Mouse (Mus musculus) brain, embryonic 14.5 days (tissue): ENCODE results near the gene Eif4e2. TPM values are rescaled to one million over a fixed set of nuclear protein-coding genes. Genes with fewer than 3 reads are reported as not detected.
A peak's percentile ranks its signal among the peaks of the same experiment; 100 is the strongest.

Experiments used
- DNase-seq: peaks from one replicate; pipeline ENCODE4 v3.0.0-alpha.2; 2011; ENCODE audit warnings: low read depth
- CTCF ChIP-seq: fragments of 200-500 bp; IDR thresholded peaks from 2 replicates; pipeline ENCODE4 v1.5.1; 2012; ENCODE audit warnings: inconsistent platforms, mild to moderate bottlenecking, moderate library complexity, borderline replicate concordance; ENCODE audit not compliant: insufficient read depth, insufficient read length; ENCODE audit errors: extremely low read depth
- POLR2A ChIP-seq: fragments of 200-500 bp; IDR thresholded peaks from 2 replicates; pipeline ENCODE4 v1.6.1; 2012; ENCODE audit warnings: mild to moderate bottlenecking, inconsistent platforms, borderline replicate concordance; ENCODE audit not compliant: poor library complexity, insufficient read depth, insufficient read length, severe bottlenecking; ENCODE audit errors: extremely low read depth
- polyA plus RNA-seq: library from polyadenylated mRNA; depleted of rRNA; stranded (reverse); fragments of >200 nt; gene quantifications from 2 replicates; pipeline ENCODE4 v1.2.3, GENCODE M21; 2012

Gene Eif4e2
- polyA plus RNA-seq, 1 experiment, result 79.7 TPM

DNA sequence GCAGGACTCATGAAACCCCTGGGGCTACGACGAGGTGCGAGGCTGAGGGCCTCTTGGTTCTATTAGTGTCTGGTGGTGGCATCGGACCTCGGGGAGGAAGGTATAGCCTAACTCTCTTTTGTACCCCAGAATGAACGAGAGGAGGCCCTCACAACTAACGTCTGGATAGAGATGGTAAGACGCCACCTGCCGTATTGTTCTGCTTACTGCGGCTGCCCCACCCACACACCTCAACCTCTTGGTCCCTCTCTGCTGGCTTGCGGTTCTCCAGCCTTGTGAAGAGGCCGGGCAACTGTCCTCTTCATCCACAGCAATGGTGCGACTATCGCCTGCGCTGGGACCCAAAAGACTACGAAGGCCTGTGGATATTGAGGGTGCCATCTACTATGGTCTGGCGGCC, 7.4 kb upstream of the Eif4e2 start:
- TF ChIP-seq POLR2A, result no peak
- TF ChIP-seq CTCF, result peak; percentile 23; the same call in 1 of the 2 replicates
- DNase-seq, result no peak

DNA sequence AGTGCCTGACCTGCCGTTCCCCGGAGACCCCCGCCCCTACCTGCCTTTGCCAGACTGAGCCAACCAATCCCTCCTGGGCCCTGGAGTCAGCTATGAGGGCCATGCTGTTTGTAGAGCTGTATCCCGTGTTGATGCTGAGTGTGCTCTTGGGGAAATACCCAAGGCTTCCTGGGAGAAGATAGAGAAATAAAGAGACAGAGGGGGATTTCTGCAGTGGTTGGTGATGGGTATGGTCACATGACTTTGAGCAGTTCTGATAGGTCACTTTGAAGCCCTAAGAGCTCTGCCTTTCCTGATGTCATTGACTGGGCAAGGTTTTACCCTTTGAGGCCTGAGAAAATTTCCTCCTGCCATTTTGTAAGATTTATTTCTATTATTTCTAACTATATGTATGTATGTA, 2.3 kb upstream of the Eif4e2 start:
- TF ChIP-seq CTCF, result no peak
- TF ChIP-seq POLR2A, result no peak
- no peak for DNase-seq

DNA sequence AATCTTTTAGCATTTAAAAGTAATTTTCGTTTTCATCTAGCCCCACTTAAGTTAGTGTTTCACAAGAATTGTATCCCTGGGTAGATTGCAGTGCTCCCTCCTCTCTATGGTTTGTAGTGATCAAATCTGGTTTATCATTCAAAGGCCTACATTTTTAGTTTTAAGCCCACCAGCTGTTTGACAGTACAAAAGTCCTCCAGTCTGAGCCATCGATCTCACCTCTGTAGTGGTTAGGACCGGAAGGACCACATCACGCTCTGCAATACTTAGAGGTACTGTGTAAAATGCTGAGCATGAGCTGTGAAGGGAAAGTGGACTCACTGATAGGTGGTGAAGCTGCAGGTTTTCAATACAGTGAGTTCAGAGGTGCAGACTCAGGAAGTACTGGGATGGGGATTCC, 1.0 kb downstream of the Eif4e2 start:
- TF ChIP-seq CTCF (no peak), POLR2A (no peak)
- DNase-seq, result no peak

DNA sequence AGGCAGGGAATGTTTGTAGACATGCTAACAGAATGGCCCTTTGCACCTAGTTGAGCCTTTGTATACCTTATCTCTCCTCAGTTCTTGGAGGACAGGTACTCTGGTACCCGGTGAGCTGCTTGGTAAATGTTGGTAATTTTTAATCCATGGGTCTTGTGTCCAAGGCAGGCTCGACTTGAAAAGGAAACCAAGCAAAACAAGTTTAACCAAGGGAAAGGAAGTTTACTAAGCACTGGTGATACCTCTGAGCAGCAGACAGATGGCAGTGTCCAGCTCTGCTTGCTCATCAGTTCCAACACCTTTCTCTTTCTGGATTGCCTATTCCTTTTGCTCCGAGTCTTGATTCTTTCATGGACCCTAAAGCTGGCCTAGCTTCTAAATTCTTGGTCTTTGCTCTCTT, 4.2 kb downstream of the Eif4e2 start:
- TF ChIP-seq POLR2A, result no peak
- TF ChIP-seq CTCF, result peak; percentile 58; the same call in 1 of the 2 replicates
- peak; percentile 22 for DNase-seq

DNA sequence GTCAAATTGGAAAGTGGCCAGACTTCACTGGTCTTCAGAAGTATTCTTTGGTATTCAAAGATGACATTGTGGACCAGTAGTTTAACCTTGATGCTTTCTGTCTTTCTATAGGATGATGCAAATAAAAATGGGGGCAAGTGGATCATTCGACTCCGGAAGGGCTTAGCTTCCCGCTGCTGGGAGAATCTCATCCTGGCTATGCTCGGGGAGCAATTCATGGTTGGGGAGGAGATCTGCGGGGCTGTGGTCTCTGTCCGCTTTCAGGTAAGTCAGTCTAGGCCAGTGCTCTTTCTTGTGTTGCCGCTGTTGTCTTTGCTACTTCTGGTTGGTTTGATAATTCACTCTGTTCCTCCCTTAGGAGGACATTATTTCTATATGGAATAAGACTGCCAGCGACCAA, 12.0 kb downstream of the Eif4e2 start:
- TF ChIP-seq POLR2A, result no peak
- no peak for TF ChIP-seq CTCF
- no peak for DNase-seq

DNA sequence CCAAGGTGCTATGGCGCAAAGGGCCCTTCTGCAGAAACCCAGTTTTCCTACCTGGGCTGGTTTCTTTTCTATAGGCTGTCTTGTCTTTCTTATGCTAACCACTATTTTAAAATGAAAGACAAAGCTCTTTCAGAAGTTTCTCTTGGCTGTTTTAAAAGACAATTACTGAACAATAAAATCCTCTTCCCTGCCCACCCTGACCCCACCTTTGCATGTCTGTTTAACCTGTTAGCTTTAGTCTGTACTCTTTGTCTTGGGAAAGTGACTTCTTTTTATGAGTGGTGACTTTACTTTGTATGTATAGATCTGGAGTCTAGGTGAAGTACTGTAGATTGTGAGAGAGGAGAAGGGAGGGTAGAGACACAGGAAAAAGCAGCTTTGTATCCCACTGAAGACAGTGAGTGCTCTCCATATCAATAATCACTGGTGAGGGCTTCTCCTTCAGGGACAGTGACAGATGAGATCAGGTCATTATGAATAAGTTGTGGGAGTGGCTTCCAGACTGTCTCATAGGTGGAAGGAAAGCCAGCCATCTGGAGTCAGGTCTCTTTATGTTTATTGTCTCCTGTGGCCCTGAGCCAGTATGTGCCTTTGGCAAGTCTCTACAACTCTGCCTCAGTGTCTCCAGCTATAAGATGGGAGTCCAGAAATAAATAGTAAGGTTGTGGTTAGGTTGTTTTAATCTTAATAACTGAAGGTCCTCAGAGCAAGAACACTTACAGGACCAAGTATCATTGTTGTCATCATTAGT, 12.9 kb downstream of the Eif4e2 start:
- no peak for TF ChIP-seq POLR2A
- TF ChIP-seq CTCF, result no peak
- DNase-seq, result no peak

DNA sequence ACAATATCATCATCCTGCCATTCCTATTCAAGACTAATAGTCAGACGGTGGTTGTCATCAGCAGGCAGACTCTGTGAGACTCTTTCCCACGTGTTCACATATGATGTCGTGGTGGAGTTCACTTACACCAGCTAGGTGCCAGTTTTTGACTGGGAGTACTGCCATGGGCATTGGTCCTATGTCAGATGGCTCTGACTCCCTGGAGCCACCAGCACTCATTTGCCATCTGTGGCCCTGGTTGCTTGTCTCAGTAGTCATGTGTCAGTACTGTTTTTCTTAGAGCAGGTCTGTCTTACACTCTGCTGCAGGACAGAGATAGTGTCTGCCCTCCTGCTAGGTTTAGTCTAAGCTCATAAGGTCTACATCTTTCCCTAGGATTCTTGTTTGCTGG, 13.4 kb downstream of the Eif4e2 start:
- DNase-seq, result peak; percentile 12
- no peak for TF ChIP-seq CTCF
- no peak for TF ChIP-seq POLR2A

DNA sequence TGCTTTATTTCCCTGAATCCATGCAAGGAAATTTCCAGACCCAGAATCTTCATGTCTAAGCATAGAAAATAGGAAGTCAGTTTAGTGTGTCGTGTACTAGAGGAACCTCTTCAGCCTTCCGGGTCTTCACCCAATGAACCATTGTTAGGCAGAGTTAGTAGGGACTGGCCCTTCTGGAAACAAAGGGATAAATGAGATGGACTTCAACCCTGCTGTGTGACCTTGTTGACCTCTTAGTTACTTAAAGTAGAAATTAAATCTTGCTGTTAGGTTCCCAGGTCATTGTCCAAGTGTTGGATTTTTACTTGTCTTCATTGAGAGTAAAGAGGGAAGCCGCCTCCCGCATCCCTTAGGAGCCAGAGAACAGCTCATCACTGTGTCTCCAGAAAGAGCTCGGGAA, 16.9 kb downstream of the Eif4e2 start:
- no peak for TF ChIP-seq CTCF
- TF ChIP-seq POLR2A, result no peak
- DNase-seq, result no peak

DNA sequence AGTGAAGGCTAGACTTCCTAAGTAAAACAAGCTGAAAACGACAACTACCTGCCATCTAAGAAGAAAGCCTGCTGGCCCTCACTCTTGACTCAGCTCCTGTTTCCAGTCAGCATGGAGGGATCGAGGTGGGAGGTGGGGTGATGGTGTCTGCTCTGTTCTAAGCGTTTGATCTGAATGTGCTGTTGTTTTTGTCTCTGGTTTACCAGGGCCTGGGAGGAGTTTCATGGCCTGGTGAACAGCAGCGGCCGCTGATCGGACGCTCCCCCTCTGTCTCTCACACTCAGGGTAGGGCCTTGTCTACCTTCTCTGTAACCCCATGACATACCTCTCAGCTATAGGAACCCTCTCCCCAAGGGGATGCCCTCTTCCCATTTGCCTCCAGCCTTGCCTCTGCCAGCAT, 18.5 kb downstream of the Eif4e2 start:
- TF ChIP-seq POLR2A, result no peak
- TF ChIP-seq CTCF, result no peak
- no peak for DNase-seq

DNA sequence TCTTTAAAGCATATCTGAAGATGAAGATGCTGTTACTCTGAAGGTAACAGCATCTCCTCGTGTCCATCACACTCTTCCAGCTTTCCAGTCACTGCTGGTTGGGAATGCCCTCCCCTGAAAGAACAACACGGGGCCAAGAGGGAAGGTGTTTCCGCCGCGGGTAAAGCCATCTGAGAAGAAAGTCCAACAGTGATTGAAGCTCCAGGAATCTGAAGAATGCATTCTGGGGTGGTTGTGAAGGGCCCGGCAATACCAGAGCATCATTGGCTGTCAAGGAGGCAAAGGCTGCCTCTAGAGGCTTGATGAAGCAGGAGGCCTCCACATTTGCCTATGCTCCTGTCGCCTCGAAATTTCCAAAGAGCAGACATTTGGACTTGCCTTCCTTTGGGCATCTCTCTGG, 25.3 kb downstream of the Eif4e2 start:
- no peak for TF ChIP-seq CTCF
- TF ChIP-seq POLR2A, result no peak
- no peak for DNase-seq

DNA sequence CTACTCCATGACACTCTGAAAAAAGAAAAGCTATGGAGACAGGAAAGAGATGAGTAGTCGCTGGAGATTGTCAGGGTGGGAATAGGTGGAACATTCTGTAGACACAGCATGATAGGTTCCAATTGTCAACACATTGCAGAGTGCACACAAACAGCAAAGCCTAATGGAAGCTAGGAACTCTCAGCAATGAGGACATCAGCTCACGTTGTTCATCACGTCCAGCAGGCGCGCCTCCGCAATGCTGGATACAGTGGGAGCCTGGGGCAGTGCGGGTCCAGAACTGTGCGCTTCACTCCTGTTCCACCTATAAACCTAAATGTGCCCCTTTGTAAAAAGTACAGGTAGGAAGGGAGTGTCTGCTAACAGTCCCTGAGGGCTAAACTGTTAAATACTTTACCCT, 29.3 kb downstream of the Eif4e2 start:
- TF ChIP-seq CTCF, result no peak

DNA sequence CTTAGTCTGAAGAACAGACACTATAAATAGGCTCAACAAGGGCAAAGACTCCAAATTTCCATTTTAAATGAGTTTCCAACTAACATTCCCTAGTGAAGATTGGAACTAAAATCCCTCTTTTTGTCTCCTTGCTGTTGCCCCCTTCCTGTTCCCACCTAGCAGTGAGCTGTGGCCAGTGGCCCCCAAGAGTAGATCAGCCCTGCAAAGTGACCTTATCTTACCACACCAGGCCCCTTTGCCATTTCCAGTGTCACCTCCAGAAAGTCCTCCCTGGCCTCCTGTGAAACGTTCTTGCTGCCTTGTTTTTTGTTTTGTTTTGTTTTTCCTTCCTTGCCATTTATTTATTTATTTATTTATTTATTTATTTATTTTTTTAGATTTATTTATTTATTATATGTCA, 31.7 kb downstream of the Eif4e2 start:
- TF ChIP-seq CTCF (no peak), POLR2A (no peak)
- DNase-seq, result no peak

More for the DNA sequence above, 29.3 kb downstream of the Eif4e2 start:
- no peak for DNase-seq

DNA sequence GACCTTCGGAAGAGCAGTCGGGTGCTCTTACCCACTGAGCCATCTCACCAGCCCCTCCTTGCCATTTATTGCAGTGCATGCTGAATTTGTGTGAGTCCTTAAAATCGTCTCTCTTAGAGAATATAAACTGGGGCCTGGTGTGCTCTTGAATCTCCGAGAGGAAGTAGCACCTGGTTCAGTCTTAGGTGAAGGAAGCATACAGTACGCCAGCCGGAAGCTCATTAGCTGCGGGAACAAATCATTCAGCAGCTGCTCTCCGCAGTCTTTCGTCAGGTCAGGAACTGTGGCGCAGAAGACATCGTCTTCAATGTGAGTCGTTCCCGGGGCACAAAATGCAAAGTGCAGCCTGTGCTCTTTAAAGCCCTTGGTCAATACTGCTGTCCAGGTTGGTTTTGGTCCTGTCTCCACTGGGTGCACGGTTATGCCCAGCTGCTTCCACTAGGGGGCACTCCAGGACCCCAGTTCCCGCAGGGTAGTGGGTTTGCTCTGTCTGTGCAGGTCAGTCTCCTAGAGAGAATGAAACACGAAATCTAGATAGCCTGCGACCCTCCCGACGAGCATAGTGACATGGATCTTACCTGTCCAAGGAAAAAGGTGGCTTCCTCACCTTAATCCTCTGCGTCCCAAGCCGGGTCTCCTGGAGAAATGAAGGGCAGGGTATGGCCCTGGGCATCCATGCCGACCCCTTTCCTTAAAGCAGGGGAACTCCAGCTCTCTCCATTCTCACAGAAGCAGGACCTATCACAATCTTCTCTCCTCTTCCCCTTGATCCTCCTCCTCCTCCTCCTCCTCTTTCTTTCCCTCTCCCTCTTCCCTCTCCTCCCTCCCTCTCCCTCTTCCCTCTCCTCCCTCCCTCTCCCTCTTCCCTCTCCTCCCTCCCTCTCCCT, 32.5 kb downstream of the Eif4e2 start:
- TF ChIP-seq CTCF, result peak; percentile 98
- no peak for TF ChIP-seq POLR2A
- peak; percentile 76 for DNase-seq

DNA sequence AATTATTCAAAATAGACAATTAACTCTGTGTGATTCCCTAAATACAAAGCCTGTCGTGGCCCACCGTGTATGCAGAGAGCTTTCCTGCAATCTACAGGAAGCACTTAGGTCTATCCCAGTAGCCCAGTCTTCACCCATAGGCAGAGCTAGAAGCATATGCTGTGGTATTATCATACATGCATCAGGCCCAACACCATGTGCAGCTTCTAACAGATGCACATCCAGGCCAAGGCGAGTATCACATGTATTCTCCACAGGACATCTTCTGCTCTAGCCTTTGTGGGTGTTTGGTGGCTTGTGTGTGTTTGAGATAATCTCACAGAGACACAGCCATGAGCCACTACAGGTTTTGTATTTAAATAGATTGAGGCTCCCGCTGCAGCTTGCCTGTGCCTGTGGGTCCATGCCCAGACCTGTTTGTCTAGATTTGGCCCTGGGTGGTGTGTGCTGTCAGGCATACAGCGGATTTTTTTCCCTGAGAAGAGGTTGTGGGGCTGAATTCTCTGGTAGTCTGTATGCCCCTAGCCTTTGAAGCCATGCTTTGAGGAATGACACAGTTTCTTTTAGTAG, 38.4 kb downstream of the Eif4e2 start:
- DNase-seq, result peak; percentile 15
- no peak for TF ChIP-seq CTCF
- no peak for TF ChIP-seq POLR2A

DNA sequence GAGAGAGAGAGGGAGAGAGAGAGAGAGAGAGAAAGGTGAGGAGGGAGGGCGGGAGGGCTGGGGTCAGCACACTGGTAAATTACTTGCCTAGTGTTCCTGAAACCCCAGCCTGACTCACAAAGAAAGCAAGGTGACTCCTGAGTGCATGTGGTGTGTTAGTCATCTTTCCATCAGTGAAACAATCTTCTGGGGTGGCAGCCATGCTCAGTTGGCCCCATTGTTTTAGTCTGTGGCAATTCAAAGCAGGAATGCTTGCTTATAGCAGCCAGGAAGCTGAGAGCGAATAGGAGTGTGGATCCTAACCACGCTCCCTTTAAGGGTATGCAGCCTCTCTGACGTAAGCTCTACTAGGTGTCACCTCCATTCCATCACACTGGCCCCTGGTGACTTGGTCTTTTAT, 41.5 kb downstream of the Eif4e2 start:
- no peak for TF ChIP-seq CTCF
- no peak for DNase-seq
